Mouse (Mus musculus) heart, embryonic 15.5 days (tissue): Measurements from ENCODE around the gene Sppl2b. TPM values are rescaled to one million over a fixed set of nuclear protein-coding genes. Genes with fewer than 3 reads are reported as not detected.
A peak's percentile ranks its signal among the peaks of the same experiment; 100 is the strongest.

Source experiments
- ATAC-seq: fragments of 200-750 bp; cut with Nextera tagmentation; replicated peaks from 2 replicates; pipeline ENCODE4 v1.8.0; 2017; ENCODE audit warnings: low read depth, moderate TSS enrichment; ENCODE audit not compliant: insufficient number of reproducible peaks, insufficient read depth, low FRiP score
- H3K27ac ChIP-seq: fragments of 300-500 bp; sonication (generic); 2 replicates; pipeline ENCODE4 v1.5.1; 2015; ENCODE audit warnings: mild to moderate bottlenecking, inconsistent platforms
- H3K27me3 ChIP-seq: fragments of 300-500 bp; sonication (generic); 2 replicates; pipeline ENCODE4 v1.6.1; 2015; ENCODE audit warnings: inconsistent platforms
- H3K36me3 ChIP-seq: fragments of 300-500 bp; sonication (generic); 2 replicates; pipeline ENCODE4 v1.6.1; 2015; ENCODE audit warnings: mild to moderate bottlenecking, inconsistent platforms
- H3K4me1 ChIP-seq: fragments of 300-500 bp; sonication (generic); replicated peaks from 2 replicates; pipeline ENCODE4 v1.6.1; 2015; ENCODE audit warnings: inconsistent platforms
- H3K4me2 ChIP-seq: fragments of 300-500 bp; sonication (generic); 2 replicates; pipeline ENCODE4 v1.6.1; 2015; ENCODE audit warnings: inconsistent platforms, mild to moderate bottlenecking, moderate library complexity
- H3K4me3 ChIP-seq: fragments of 300-500 bp; sonication (generic); 2 replicates; pipeline ENCODE4 v1.5.1; 2015; ENCODE audit warnings: mild to moderate bottlenecking, inconsistent platforms
- H3K9ac ChIP-seq: fragments of 300-500 bp; sonication (generic); 2 replicates; pipeline ENCODE4 v1.6.1; 2015; ENCODE audit warnings: mild to moderate bottlenecking, inconsistent platforms
- H3K9me3 ChIP-seq: fragments of 300-500 bp; sonication (generic); replicated peaks from 2 replicates; pipeline ENCODE4 v1.6.1; 2016; ENCODE audit warnings: inconsistent platforms
- WGBS: fragments of 180-500 bp; shearing (Covaris S2); methylation state at CpG from one replicate; pipeline ENCODE4 v1.1.7; 2015; ENCODE audit warnings: mixed read lengths; 5-methylcytosine and 5-hydroxymethylcytosine counted together
- polyA plus RNA-seq: library from polyadenylated mRNA; unstranded; fragments of >200 nt; fragmentation: Nextera tagmentation; extraction: Ambion mirVana; gene quantifications from 2 replicates; pipeline ENCODE4 v1.2.1, GENCODE M21; 2015

The Sppl2b gene
- polyA plus RNA-seq, 1 experiment from 2014 or later = 23.1 TPM

DNA sequence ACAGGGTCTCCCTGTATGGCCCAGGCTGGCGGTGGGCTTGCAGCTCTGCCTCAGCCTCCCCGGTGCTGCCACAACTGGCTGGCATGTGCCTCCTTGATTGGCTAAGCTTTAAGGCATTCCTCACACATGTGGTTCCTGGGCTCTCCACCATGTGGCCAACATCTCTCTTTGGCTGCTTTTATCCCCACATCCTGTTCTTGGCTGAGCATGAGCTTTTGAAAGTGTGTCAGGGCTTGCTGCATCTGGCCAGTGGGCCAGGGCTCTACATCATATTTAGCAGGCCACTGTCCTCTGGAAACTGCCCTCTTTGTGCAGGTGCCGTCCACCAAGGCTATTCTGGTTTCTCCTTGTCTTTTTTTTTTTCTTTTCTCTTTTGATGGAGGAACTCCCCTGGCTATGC, 1.2 kb downstream of the Sppl2b start:
- Histone ChIP-seq H3K4me3 (peak overlapping the region; percentile 76), H3K27me3 (no peaks in the 10 kb centered on the region), H3K4me1 (peaks cover 26% of the 10 kb centered on the region), H3K9me3 (no peaks in the 10 kb centered on the region), H3K9ac (no peak overlapping the region), H3K4me2 (peak overlapping the region; percentile 99), H3K27ac (no peak overlapping the region), H3K36me3 (peaks cover 19% of the 10 kb centered on the region)
- ATAC-seq = no peak
- WGBS = 53% methylated on average over 3 of the region's 3 CpGs

DNA sequence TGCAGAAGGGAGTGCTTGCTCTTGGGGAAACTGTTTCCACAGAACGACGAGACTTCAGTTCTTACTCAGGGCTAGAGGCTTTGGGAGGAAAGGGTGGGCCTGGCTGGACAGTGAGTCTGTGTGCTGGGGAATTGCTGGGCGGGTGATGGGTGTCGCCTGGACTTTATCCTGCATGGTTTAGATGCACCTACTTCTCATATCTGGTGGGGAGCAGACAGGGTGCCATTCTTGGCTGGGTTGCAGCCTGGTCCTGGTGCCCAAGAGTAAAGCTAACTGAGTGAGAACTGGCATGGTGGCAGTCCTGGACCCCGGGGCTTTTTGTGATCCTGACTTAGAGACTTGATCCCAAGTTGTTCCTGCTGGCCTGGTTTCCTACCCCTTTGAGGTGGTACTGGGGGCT, 1.8 kb downstream of the Sppl2b start:
- Histone ChIP-seq H3K4me1 (peaks cover 26% of the 10 kb centered on the region), H3K27me3 (no peaks in the 10 kb centered on the region), H3K36me3 (peaks cover 13% of the 10 kb centered on the region), H3K9me3 (no peaks in the 10 kb centered on the region), H3K4me2 (no peak overlapping the region), H3K9ac (no peak overlapping the region), H3K4me3 (no peak overlapping the region), H3K27ac (no peak overlapping the region)
- ATAC-seq = no peak
- WGBS = 81% methylated on average over 5 of the region's 5 CpGs

DNA sequence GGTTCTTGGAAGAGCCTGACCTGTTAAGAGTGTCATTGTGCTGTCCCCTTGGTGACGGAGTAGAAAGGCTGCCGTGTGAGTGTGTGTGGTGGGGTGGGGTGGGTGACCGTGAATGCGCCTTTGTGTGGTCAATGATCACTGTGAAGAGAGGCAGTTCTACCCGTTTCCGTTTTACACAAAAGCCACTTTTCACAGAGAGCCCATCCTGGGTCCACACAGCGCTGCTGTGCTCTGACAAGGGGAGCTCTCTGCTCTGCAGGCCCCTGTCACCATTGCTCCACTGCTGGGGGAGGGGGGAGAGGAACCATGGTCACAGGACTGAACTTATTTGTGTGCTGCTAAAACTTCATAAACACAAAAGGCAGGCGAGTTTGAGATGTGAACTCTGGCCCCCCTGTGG, 2.3 kb downstream of the Sppl2b start:
- Histone ChIP-seq H3K27ac (no peak overlapping the region), H3K27me3 (no peaks in the 10 kb centered on the region), H3K9me3 (no peaks in the 10 kb centered on the region), H3K9ac (no peak overlapping the region), H3K4me3 (no peak overlapping the region), H3K36me3 (peaks cover 8% of the 10 kb centered on the region), H3K4me2 (0 out of 2 replicates have a peak overlapping the region, but pooled peaks have one; percentile 4), H3K4me1 (peaks cover 26% of the 10 kb centered on the region)
- no peak for ATAC-seq
- WGBS = 65% methylated on average over 8 of the region's 8 CpGs

DNA sequence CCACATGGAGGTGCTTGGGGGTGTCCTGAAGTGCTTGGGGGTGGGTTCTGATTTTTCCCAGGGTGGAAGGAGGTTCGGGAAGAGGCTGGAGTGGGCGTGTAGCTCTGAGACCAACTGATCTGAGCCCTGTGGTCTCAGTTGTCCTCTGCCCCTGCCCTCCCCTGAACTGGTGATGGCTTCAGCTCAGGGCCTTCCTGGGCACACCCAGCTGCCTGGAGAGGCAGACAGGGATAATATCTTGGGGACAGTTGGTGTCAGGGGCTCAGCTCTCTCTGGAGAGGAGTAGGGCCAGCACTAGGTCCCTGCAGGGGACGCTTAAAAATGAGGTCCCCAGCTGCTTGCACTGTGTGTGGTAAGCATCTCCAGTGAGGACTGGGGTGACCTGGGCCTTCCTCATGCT, 2.8 kb downstream of the Sppl2b start:
- Histone ChIP-seq H3K9me3 (no peaks in the 10 kb centered on the region), H3K4me3 (no peak overlapping the region), H3K4me1 (peaks cover 26% of the 10 kb centered on the region), H3K27me3 (no peaks in the 10 kb centered on the region), H3K4me2 (0 out of 2 replicates have a peak overlapping the region, but pooled peaks have one; percentile 4), H3K9ac (no peak overlapping the region), H3K27ac (no peak overlapping the region), H3K36me3 (peaks cover 9% of the 10 kb centered on the region; the same call in 1 of the 2 replicates)
- 77% methylated on average over 3 of the region's 3 CpGs for WGBS
- ATAC-seq = no peak

DNA sequence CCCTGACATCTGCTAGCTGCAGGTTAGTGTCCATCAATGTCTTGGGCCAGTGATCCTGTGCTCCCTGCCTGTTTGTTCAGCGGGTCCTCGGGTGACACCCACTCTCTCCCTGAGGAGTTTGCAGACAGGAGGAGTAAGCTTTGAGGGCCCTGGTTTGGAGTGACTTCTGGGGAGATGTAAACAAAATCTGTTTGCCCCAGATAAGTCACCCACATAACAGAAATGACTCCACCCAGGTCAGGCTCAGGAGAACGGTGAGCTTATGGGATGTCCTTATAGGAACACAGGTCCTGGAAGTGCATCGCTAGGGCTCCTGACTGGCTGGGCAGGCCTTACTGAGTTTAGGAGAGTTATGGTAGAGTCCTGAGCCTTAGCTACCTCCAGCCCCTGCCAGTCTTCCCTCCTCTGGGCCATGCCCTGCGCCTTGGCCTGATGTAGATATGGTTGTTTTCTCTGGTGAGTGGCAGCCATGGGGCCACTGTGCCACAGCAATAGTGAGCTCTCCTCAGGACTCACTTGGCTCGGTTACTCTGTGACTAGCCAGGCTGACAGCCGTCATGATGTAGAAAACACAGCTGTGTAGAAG, 3.4 kb downstream of the Sppl2b start:
- ATAC-seq = no peak
- Histone ChIP-seq H3K36me3 (peaks cover 10% of the 10 kb centered on the region; the same call in 1 of the 2 replicates), H3K9ac (no peak overlapping the region), H3K4me2 (no peak overlapping the region), H3K9me3 (no peaks in the 10 kb centered on the region), H3K27ac (no peak overlapping the region), H3K4me3 (no peak overlapping the region), H3K27me3 (no peaks in the 10 kb centered on the region), H3K4me1 (peaks cover 23% of the 10 kb centered on the region)
- 73% methylated on average over 7 of the region's 7 CpGs for WGBS

DNA sequence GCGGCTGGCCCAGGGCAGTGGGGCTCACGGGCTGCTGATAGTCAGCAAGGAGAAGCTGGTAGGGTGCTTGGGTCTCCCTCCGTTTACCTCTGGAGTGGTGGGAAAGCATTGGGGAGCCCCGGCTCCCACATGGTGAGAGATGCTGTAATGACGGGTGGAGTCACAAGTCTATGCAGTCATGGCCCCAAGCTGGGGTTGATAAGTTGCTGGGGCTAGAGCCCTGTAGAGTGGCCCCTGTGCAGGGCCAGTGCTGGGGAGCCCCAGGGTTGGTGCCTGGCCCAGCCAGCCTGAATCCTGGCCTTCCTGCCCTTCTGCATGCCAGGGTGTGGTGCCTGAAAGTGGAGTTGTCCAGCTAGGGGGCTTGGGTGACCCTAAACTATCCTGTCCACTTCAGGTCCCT, 7.2 kb downstream of the Sppl2b start:
- Histone ChIP-seq H3K4me1 (no peaks in the 10 kb centered on the region), H3K4me3 (no peak overlapping the region), H3K9me3 (no peaks in the 10 kb centered on the region), H3K9ac (no peak overlapping the region), H3K36me3 (peaks cover 8% of the 10 kb centered on the region; the same call in 1 of the 2 replicates), H3K4me2 (no peak overlapping the region), H3K27ac (no peak overlapping the region), H3K27me3 (no peaks in the 10 kb centered on the region)
- no peak for ATAC-seq
- WGBS = 89% methylated on average over 5 of the region's 5 CpGs

DNA sequence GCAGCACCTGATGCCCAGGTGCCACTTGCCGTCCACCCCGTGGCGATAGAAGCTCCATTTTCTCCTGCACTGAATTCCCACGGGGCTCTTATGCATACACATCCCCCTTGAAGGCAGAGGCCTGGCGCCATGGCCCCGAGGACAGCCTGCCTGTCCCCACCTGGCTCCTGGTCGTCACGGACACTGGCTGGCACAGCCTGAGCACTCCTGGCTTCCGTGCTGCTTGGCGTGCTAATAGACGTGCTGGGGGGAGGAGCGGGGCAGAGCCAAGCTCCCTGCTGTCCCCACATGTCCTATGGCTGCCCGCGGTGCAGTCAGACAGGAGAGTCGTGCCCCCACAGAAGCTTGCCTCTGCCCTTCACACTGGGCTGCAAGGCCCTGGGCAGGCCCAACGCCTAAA, 9.4 kb downstream of the Sppl2b start:
- H3K4me3 ChIP-seq = no peak overlapping the region
- H3K9ac ChIP-seq = no peak overlapping the region
- no peaks in the 10 kb centered on the region for H3K4me1 ChIP-seq
- H3K9me3 ChIP-seq = no peaks in the 10 kb centered on the region
- WGBS = 85% methylated on average over 16 of the region's 16 CpGs
- H3K4me2 ChIP-seq = no peak overlapping the region
- no peak overlapping the region for H3K27ac ChIP-seq
- no peak for ATAC-seq
- no peaks in the 10 kb centered on the region for H3K27me3 ChIP-seq
- H3K36me3 ChIP-seq = peaks cover 16% of the 10 kb centered on the region; the same call in 1 of the 2 replicates

DNA sequence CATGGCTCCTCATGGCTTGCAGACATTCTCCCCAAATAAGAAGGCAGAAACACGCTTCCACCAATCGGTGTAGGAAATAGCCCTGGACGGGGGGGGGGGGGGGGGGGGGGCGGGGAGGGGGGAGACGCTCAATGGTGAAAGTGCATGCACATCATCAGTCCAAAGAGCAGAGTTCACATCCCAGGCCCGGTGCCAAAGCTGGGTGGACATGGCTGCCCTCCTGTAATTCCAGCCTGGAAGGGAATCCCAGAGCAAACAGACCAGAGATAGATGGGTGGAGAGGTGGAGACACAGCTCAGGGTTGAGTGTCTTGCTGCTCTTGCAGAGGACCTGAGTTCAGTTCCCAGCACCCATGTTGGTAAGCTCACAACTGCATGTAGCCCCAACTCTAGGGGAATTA, 15.9 kb downstream of the Sppl2b start:
- ATAC-seq = no peak

DNA sequence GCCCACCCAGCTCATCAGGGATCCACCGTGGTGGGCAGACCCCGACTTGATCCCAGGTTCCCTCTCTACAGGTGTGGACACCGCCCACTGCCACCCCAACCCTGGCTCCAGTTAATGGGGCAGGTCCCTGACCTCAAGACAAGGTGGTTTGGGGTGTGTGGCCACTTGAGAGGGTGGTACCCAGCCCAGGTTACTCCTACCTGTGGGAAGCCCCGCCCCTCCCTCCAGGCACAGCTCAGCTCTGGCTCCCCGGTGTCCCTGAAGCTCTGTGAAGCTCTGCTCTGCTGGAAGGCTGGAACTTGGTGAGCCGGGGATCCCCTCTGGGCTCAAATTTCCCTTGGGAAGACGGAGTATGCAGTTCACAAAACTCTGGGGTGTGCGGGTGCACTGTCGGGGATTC, 16.5 kb downstream of the Sppl2b start, which contains the start of gene Tmprss9:
Gene Tmprss9, plus strand, starts transcription at position 268 of the 400 bp plus-strand sequence.
- H3K9me3 ChIP-seq = no peaks in the 10 kb centered on the region
- H3K4me2 ChIP-seq = no peak within 1 kb of the TSS
- 31% methylated on average over 9 of the region's 9 CpGs for WGBS
- H3K9ac ChIP-seq = no peak within 1 kb of the TSS
- H3K4me1 ChIP-seq = peaks cover 5% of the 10 kb centered on the region
- H3K4me3 ChIP-seq = no peak within 1 kb of the TSS
- H3K27ac ChIP-seq = no peak within 1 kb of the TSS
- no peak for ATAC-seq
- H3K27me3 ChIP-seq = peaks cover 13% of the 10 kb centered on the region; the same call in 1 of the 2 replicates
- peaks cover 8% of the 10 kb centered on the region; the same call in 1 of the 2 replicates for H3K36me3 ChIP-seq

More for the DNA sequence above, 15.9 kb downstream of the Sppl2b start:
- H3K27me3 ChIP-seq = peaks cover 13% of the 10 kb centered on the region; the same call in 1 of the 2 replicates
- no peak overlapping the region for H3K4me3 ChIP-seq
- H3K4me1 ChIP-seq = no peaks in the 10 kb centered on the region
- H3K9me3 ChIP-seq = no peaks in the 10 kb centered on the region
- WGBS = 88% methylated on average over 4 of the region's 6 CpGs
- H3K4me2 ChIP-seq = no peak overlapping the region
- no peak overlapping the region for H3K27ac ChIP-seq
- peaks cover 8% of the 10 kb centered on the region; the same call in 1 of the 2 replicates for H3K36me3 ChIP-seq
- H3K9ac ChIP-seq = no peak overlapping the region

DNA sequence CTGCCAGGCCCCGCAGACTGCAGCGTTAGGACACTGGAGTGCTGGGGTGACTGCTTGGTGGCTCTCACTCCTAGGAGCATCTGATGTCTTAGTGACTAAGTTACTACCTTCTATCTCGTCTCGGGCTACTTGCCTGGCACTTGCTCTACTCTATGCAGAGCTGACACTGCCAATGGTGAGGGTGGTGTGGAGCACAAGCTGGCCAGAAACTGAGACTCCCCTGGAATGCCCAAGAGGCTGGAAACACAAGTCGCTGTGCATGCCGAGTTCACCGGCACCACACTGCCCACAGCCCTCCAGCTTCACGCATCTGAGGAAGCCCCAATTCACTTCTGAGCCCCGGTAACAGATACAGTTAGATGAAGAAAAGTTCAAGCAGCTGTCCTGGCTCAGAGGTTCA, 19.0 kb downstream of the Sppl2b start:
- Histone ChIP-seq H3K9me3 (no peaks in the 10 kb centered on the region), H3K9ac (no peak overlapping the region), H3K4me3 (no peak overlapping the region), H3K27ac (no peak overlapping the region), H3K4me1 (peaks cover 12% of the 10 kb centered on the region), H3K4me2 (no peak overlapping the region), H3K36me3 (no peaks in the 10 kb centered on the region), H3K27me3 (peaks cover 13% of the 10 kb centered on the region; the same call in 1 of the 2 replicates)
- 75% methylated on average over 9 of the region's 9 CpGs for WGBS
- ATAC-seq = no peak

DNA sequence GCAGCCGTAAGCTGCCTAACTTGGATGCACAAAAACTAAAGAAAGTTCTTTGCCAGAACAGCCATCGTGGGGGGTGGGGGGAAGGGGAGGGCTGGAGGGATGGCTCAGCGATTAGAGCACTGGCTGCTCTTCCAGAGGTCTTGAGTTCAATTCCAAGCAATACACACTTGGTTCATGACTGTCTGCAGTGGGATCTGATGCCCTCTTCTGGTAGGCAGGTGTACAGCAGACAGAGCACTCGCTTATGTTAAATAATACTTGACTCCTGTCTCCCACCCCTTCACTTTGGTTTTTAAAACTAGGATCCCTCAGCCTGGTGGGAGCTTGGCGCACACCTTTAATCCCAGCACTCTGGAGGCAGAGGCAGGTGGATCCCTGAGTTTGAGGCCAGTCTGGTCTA, 21.0 kb downstream of the Sppl2b start:
- no peak for ATAC-seq
- H3K9ac ChIP-seq = no peak overlapping the region

DNA sequence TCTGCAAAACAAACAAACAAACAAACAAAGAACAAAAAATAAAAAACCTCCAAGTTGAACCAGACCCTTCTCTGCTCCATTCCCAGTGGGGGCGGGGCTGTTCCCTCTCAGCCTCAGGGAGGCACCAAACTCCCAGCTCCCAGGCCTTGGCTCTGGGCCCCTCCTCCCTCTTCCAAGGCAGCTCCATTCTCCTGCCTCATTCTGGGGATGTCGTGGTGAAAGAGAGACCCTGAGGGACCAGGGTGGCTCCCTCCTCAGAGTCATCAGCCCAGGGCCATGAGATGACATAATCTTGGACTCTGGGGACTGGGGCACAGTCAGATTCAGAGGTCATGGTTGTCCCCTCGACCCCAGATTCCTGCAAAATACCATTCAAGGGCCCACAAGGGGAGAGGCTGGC, 21.5 kb downstream of the Sppl2b start:
- H3K36me3 ChIP-seq = no peaks in the 10 kb centered on the region
- no peak; the same call in 1 of the 2 replicates for ATAC-seq
- H3K4me2 ChIP-seq = no peak overlapping the region
- peaks cover 12% of the 10 kb centered on the region for H3K4me1 ChIP-seq
- peaks cover 10% of the 10 kb centered on the region; the same call in 1 of the 2 replicates for H3K27me3 ChIP-seq
- H3K4me3 ChIP-seq = no peak overlapping the region
- H3K27ac ChIP-seq = no peak overlapping the region
- WGBS = 28% methylated on average over 3 of the region's 3 CpGs
- H3K9me3 ChIP-seq = no peaks in the 10 kb centered on the region
- no peak overlapping the region for H3K9ac ChIP-seq

More for the DNA sequence above, 21.0 kb downstream of the Sppl2b start:
- Histone ChIP-seq H3K4me3 (no peak overlapping the region), H3K4me2 (no peak overlapping the region), H3K9me3 (no peaks in the 10 kb centered on the region), H3K4me1 (peaks cover 12% of the 10 kb centered on the region), H3K27me3 (peaks cover 13% of the 10 kb centered on the region; the same call in 1 of the 2 replicates), H3K36me3 (no peaks in the 10 kb centered on the region), H3K27ac (no peak overlapping the region)
- WGBS = 30% methylated on average over 5 of the region's 5 CpGs
